Mouse (Mus musculus) heart, postnatal 10 days (tissue): ENCODE data around the gene Pak3. TPM values are rescaled to one million over a fixed set of nuclear protein-coding genes. Genes with fewer than 3 reads are reported as not detected.
"Not testable (repeated sequence)": the region's sequence is repeated elsewhere in the genome, so short reads cannot be mapped to it uniquely, and the experiment has no call there.

ENCODE experiments used
- DNase-seq, 2 experiments: peaks; one replicate each; pipeline ENCODE4 v3.0.0; 2021
- intact Hi-C: fragments of 180-260 bp; cut with DNase I; formaldehyde crosslinking; loops from one replicate; pipeline ENCODE4 v1.15.1; 2025
- total RNA-seq, 2 experiments: library from RNA; stranded (reverse); gene quantifications; 2 replicates each; pipeline ENCODE4 v1.2.3; 2021

Gene Pak3
- total RNA-seq, result 1 to 10 TPM; 2.4 to 5.5 TPM

GRCm38 (mm10) chrX:143518168-143518901, at the start of gene Pak3:
Gene Pak3, plus strand, starts transcription at chrX:143518591.
- peak in 1 of 2 experiments; percentile 2 for DNase-seq
- intact Hi-C loops, result no loop called here

- intact Hi-C loops, result no loop called here
- DNase-seq, result peak; percentile 100
Observed at GRCm38 (mm10) chrX:143482866-143483265, 35.5 kb upstream of the Pak3 start.

GRCm38 (mm10) chrX:143501053-143501695, 17.2 kb upstream of the Pak3 start:
- intact Hi-C loops, result no loop called here
- peak; percentile 8 to 28 for DNase-seq

GRCm38 (mm10) chrX:143501776-143502365, 16.5 kb upstream of the Pak3 start:
- intact Hi-C loops, result no loop called here
- DNase-seq, result peak in 1 of 2 experiments; percentile 3

GRCm38 (mm10) chrX:143518917-143519316, 526 bp downstream of the Pak3 start:
- intact Hi-C loops, result no loop called here
- DNase-seq, result no peak

GRCm38 (mm10) chrX:143519454-143519853, 1.1 kb downstream of the Pak3 start:
- intact Hi-C loops, DNase-seq: not testable (repeated sequence)

GRCm38 (mm10) chrX:143520195-143520594, 1.8 kb downstream of the Pak3 start:
- DNase-seq, result no peak
- intact Hi-C loops, result no loop called here

GRCm38 (mm10) chrX:143532331-143532730, 13.9 kb downstream of the Pak3 start:
- intact Hi-C loops, result no loop called here
- DNase-seq, result no peak

GRCm38 (mm10) chrX:143533574-143533973, 15.2 kb downstream of the Pak3 start:
- intact Hi-C loops, result no loop called here

GRCm38 (mm10) chrX:143542756-143543155, 24.4 kb downstream of the Pak3 start:
- intact Hi-C loops, result no loop called here
- DNase-seq, result no peak

More at GRCm38 (mm10) chrX:143533574-143533973, 15.2 kb downstream of the Pak3 start:
- DNase-seq, result no peak

GRCm38 (mm10) chrX:143543186-143543793, 24.9 kb downstream of the Pak3 start:
- no peak for DNase-seq
- intact Hi-C loops, result no loop called here

GRCm38 (mm10) chrX:143573691-143574090, 55.3 kb downstream of the Pak3 start:
- peak in 1 of 2 experiments; percentile 6 for DNase-seq
- intact Hi-C loops, result no loop called here

GRCm38 (mm10) chrX:143579925-143580324, 61.5 kb downstream of the Pak3 start:
- no peak for DNase-seq
- intact Hi-C loops, result no loop called here

- intact Hi-C loops, result no loop called here
- peak in 1 of 2 experiments; percentile 0 for DNase-seq
Observed at GRCm38 (mm10) chrX:143580458-143580959, 62.1 kb downstream of the Pak3 start.

GRCm38 (mm10) chrX:143606877-143607449, 88.6 kb downstream of the Pak3 start:
- no peak for DNase-seq
- intact Hi-C loops, result no loop called here

GRCm38 (mm10) chrX:143618734-143619133, 100.3 kb downstream of the Pak3 start:
- intact Hi-C loops, result no loop called here
- DNase-seq, result no peak

GRCm38 (mm10) chrX:143627767-143628166, 109.4 kb downstream of the Pak3 start:
- intact Hi-C loops, result no loop called here
- no peak for DNase-seq

- DNase-seq, result no peak
- intact Hi-C loops, result no loop called here
Observed at GRCm38 (mm10) chrX:143643936-143644335, 125.5 kb downstream of the Pak3 start.

- intact Hi-C loops, result no loop called here
- no peak for DNase-seq
Observed at GRCm38 (mm10) chrX:143644807-143645206, 126.4 kb downstream of the Pak3 start.

GRCm38 (mm10) chrX:143654308-143655176, 136.2 kb downstream of the Pak3 start:
- intact Hi-C loops, result no loop called here
- no peak for DNase-seq
